Mouse (Mus musculus) MEL (cell line): ENCODE measurements around the gene Scamp5.

Source experiments
- CHD2 ChIP-seq: IDR thresholded peaks from 2 replicates; pipeline ENCODE4 v1.6.1; 2011; ENCODE audit warnings: low read length, improper control_type of control experiment
- CTCF ChIP-seq, 3 experiments: IDR thresholded peaks in 2 of 3; conservative IDR thresholded peaks in 1 of 3; 2 replicates each; pipeline ENCODE4 v1.5.1; 2011 to 2012; ENCODE audit warnings: low read length in 3 of 3, low read depth in 2 of 3, mild to moderate bottlenecking in 2 of 3, improper control_type of control experiment in 1 of 3, inconsistent platforms in 1 of 3, mixed read lengths in 1 of 3, moderate library complexity in 1 of 3; ENCODE audit not compliant: control insufficient read depth in 1 of 3, insufficient read depth in 1 of 3, poor library complexity in 1 of 3, severe bottlenecking in 1 of 3
- E2F4 ChIP-seq: IDR thresholded peaks from 2 replicates; pipeline ENCODE4 v1.6.1; 2011; ENCODE audit warnings: low read depth, low read length, improper control_type of control experiment, borderline replicate concordance
- GABPA ChIP-seq: IDR thresholded peaks from 2 replicates; pipeline ENCODE4 v1.6.1; 2012; ENCODE audit warnings: low read depth, mild to moderate bottlenecking, inconsistent platforms, low read length, improper control_type of control experiment, moderate library complexity
- GATA1 ChIP-seq: IDR thresholded peaks from 2 replicates; pipeline ENCODE4 v1.6.1; 2011; ENCODE audit warnings: low read depth, low read length, improper control_type of control experiment
- MAZ ChIP-seq: IDR thresholded peaks from 2 replicates; pipeline ENCODE4 v1.6.1; 2012; ENCODE audit warnings: low read depth, mild to moderate bottlenecking, inconsistent platforms, low read length, improper control_type of control experiment
- POLR2A ChIP-seq, 2 experiments: IDR thresholded peaks; 2 replicates each; pipeline ENCODE4 v1.6.1; 2011 to 2012; ENCODE audit warnings: low read length in 2 of 2, mild to moderate bottlenecking in 2 of 2, control low read depth in 1 of 2, improper control_type of control experiment in 1 of 2, low read depth in 1 of 2, moderate library complexity in 1 of 2; ENCODE audit not compliant: control insufficient read depth in 1 of 2, insufficient read depth in 1 of 2, poor library complexity in 1 of 2
- POLR2AphosphoS2 ChIP-seq: IDR thresholded peaks from 2 replicates; pipeline ENCODE4 v1.6.1; 2011; ENCODE audit warnings: low read length, improper control_type of control experiment
- SMC3 ChIP-seq: IDR thresholded peaks from 2 replicates; pipeline ENCODE4 v1.6.1; 2011; ENCODE audit warnings: low read depth, low read length, improper control_type of control experiment
- UBTF ChIP-seq: IDR thresholded peaks from 2 replicates; pipeline ENCODE4 v1.6.1; 2012; ENCODE audit warnings: low read depth, mild to moderate bottlenecking, inconsistent platforms, low read length, improper control_type of control experiment, moderate library complexity, borderline replicate concordance; ENCODE audit not compliant: insufficient read depth
- ZC3H11A ChIP-seq: IDR thresholded peaks from 2 replicates; pipeline ENCODE4 v1.6.1; 2012; ENCODE audit warnings: low read depth, mild to moderate bottlenecking, inconsistent platforms, low read length, improper control_type of control experiment

DNA sequence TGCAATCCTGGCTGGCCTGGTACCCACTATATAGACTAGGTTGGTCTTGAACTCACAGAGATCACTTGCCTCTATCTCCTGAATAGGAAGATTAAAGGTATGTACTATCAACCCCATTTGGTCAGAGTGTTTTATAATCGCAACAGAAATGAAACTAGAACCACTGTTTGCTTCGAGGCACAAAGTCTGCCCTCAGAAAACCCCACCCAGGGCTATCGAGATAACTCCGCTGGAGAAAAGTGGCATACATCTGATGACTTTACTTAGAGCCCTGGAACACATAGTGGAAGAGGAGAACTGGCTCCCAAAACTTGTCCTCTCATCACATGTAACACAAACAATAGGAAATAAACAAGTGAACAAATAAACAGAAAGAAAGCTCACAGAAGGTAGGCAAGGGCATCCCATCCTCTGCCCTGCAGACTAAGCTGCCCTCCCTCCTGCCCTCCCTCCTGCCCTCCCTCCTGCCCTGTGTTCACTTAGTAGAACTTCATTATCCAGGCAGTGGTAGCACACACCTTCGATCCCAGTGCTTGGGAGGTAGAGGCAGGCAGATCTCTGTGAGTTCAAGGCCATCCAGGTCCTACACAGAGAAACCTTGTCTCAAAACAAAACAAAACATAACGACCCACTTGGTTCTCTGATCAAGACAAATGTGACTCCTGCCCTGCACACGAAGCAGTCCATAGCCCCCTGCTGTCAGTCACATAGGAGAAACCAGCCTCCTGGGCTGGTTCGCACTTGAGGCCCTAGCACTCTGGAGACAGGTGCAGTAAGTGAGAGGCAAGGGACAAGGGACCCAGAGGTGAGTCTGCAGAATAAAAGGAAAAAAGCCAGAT lies 15.0 kb downstream of the Scamp5 start:
- TF ChIP-seq E2F4 (no peak), CTCF (IDR thresholded peaks at IDR 0.05 in 2 of 3, conservative IDR thresholded peaks at IDR 0.05 in 1 of 3; ENCODE audit: control insufficient read depth in 1 of 3, insufficient read depth in 1 of 3, low read depth in 2 of 3, low read length in 3 of 3, poor library complexity in 1 of 3, severe bottlenecking in 1 of 3) (no peak), ZC3H11A (no peak), MAZ (no peak), POLR2AphosphoS2 (no peak), CHD2 (no peak), GATA1 (no peak), UBTF (no peak), POLR2A (IDR thresholded peaks at IDR 0.05; ENCODE audit: control insufficient read depth in 1 of 2, insufficient read depth in 1 of 2, low read depth in 1 of 2, low read length in 2 of 2, poor library complexity in 1 of 2) (no peak), SMC3 (no peak), GABPA (no peak)
